Mouse (Mus musculus) intestine, embryonic 15.5 days (tissue): ENCODE results near the gene Hhip. TPM values are rescaled to one million over a fixed set of nuclear protein-coding genes. Genes with fewer than 3 reads are reported as not detected.
A peak's percentile ranks its signal among the peaks of the same experiment; 100 is the strongest.
"Not testable (repeated sequence)": the region's sequence is repeated elsewhere in the genome, so short reads cannot be mapped to it uniquely, and the experiment has no call there.

ENCODE experiments used
- ATAC-seq: fragments of 200-750 bp; cut with Nextera tagmentation; 2 replicates; pipeline ENCODE4 v1.8.0; 2017; ENCODE audit warnings: moderate TSS enrichment, moderate library complexity
- H3K27ac ChIP-seq: fragments of 300-500 bp; sonication (generic); 2 replicates; pipeline ENCODE4 v1.5.1; 2015; ENCODE audit warnings: mild to moderate bottlenecking, inconsistent platforms
- H3K27me3 ChIP-seq: fragments of 300-500 bp; sonication (generic); replicated peaks from 2 replicates; pipeline ENCODE4 v1.6.1; 2015; ENCODE audit warnings: inconsistent platforms
- H3K36me3 ChIP-seq: fragments of 300-500 bp; sonication (generic); 2 replicates; pipeline ENCODE4 v1.6.1; 2015; ENCODE audit warnings: inconsistent platforms
- H3K4me1 ChIP-seq: fragments of 300-500 bp; sonication (generic); replicated peaks from 2 replicates; pipeline ENCODE4 v1.6.1; 2015; ENCODE audit warnings: inconsistent platforms
- H3K4me2 ChIP-seq: fragments of 300-500 bp; sonication (generic); replicated peaks from 2 replicates; pipeline ENCODE4 v1.6.1; 2015; ENCODE audit warnings: mild to moderate bottlenecking, inconsistent platforms
- H3K4me3 ChIP-seq: fragments of 300-500 bp; sonication (generic); replicated peaks from 2 replicates; pipeline ENCODE4 v1.5.1; 2015; ENCODE audit warnings: inconsistent platforms
- H3K9ac ChIP-seq: fragments of 300-500 bp; sonication (generic); 2 replicates; pipeline ENCODE4 v1.6.1; 2015; ENCODE audit warnings: inconsistent platforms
- H3K9me3 ChIP-seq: fragments of 300-500 bp; sonication (generic); 2 replicates; pipeline ENCODE4 v1.6.1; 2016; ENCODE audit warnings: inconsistent platforms
- WGBS: fragments of 180-500 bp; shearing (Covaris S2); methylation state at CpG from one replicate; pipeline ENCODE4 v1.1.7; 2015; 5-methylcytosine and 5-hydroxymethylcytosine counted together
- polyA plus RNA-seq: library from polyadenylated mRNA; unstranded; fragments of >200 nt; fragmentation: Nextera tagmentation; extraction: Ambion mirVana; gene quantifications from 2 replicates; pipeline ENCODE4 v1.2.1, GENCODE M21; 2015

Gene Hhip
- polyA plus RNA-seq, 1 experiment from 2014 or later, result 15.8 TPM

DNA sequence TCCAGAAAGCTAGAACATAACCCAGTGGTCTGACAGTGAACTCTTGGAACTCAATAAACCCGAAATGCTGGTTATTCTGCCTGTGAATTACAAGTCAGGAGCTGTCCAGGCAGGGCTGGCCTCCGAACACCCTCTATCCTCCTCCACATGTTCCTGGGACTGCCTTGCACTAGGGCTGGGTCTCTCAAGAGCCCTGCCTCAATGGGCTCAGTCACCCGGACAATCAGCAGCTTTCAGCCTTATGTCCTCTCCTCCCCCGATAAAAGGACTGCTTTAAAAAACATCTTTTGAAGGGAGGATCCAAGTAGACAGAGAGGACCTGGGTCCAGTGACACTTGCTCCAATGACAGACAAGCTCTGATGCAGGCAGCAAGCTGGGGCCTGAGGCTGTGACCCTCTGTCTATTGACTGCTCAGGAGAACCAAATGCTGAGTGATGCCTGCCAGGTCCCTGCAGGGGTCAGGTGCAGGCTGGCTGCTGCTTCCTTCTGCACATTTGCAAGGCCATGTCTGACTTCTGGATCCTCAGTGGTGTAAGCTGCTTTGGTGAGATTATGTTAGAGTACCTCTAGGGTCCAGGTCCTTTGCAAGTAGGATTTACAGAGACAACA, 20.1 kb downstream of the Hhip start:
- no peak overlapping the region for H3K4me3 ChIP-seq
- no peaks in the 10 kb centered on the region for H3K36me3 ChIP-seq
- no peak overlapping the region for H3K4me2 ChIP-seq
- WGBS, result 78% methylated on average over 4 of the region's 4 CpGs
- no peaks in the 10 kb centered on the region for H3K9me3 ChIP-seq
- ATAC-seq, result no peak
- H3K27ac ChIP-seq, result no peak overlapping the region
- no peaks in the 10 kb centered on the region for H3K4me1 ChIP-seq
- H3K27me3 ChIP-seq, result no peaks in the 10 kb centered on the region
- no peak overlapping the region for H3K9ac ChIP-seq

DNA sequence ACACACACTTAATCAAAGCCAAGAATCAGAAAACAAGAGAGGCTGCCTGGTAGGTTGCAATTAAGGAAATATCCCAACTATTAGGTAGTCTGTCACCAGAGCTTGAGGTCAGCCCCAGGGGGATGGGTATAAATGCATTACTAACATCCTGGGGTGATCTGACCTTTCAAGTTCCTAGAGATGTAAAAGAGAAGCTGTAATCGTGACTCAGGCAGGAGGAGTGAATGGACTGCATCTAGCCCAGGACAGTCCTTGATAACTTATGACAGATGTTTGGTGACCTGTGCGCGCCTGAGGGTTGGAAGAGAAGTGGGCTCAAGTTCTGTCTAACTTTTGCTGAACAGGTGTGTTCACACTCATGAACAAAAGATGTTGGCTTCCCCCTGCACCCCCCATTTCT, 25.2 kb downstream of the Hhip start:
- no peaks in the 10 kb centered on the region for H3K4me1 ChIP-seq
- H3K9ac ChIP-seq, result no peak overlapping the region
- WGBS, result 69% methylated on average over 3 of the region's 3 CpGs
- no peak overlapping the region for H3K27ac ChIP-seq
- H3K9me3 ChIP-seq, result no peaks in the 10 kb centered on the region
- H3K27me3 ChIP-seq, result no peaks in the 10 kb centered on the region
- ATAC-seq, result no peak
- no peak overlapping the region for H3K4me3 ChIP-seq
- H3K4me2 ChIP-seq, result no peak overlapping the region
- H3K36me3 ChIP-seq, result no peaks in the 10 kb centered on the region

DNA sequence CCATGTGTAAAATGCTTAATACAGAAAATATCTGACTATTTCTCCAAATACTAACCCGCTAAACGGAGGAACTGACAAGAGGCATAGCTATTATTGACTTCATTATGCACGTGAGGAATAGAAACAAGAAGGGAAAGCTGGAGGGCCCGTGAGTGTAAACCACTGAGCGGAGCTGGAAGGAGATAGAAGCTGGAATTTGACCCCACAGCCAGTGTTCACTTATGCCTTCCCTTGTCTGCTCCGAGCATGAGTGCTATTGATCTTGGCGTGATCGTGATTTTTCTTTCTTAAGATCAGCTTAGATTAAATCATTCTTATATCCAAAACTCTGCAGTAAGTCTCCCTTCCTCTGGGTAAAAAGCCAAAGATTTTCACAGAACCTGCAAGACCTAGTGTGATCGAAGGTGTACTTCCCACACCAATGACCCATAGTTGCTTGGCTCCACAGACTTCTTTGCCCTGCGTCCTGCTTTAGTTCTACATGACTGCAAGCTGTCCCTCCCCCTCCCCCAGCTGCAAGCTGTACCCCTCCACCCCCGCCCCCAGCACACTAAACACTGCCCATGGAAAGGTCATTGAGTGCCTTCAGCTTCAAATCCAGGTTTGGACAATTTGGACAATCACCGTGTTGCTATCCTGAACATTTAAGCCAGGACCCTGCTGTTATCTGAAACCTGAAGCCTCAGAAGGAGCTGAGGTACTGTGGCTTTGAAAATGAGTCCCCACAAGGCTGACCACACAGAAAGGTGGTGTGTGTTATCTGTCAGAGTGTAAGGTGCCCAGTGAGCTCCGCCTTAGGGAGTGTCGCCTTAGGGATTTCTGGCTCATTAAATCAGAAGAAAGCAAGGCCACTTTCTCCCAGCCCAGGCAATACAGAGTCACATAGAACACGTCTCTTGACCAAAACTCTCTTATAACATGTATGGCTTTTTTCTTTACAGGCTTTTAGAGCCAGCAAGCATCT, 26.2 kb downstream of the Hhip start:
- Histone ChIP-seq H3K9ac (no peak overlapping the region), H3K9me3 (no peaks in the 10 kb centered on the region), H3K4me1 (no peaks in the 10 kb centered on the region), H3K4me3 (no peak overlapping the region), H3K36me3 (no peaks in the 10 kb centered on the region), H3K27ac (no peak overlapping the region), H3K27me3 (no peaks in the 10 kb centered on the region), H3K4me2 (peak overlapping the region; percentile 9; the same call in 1 of the 2 replicates)
- WGBS, result 42% methylated on average over 15 of the region's 15 CpGs
- ATAC-seq, result peak; percentile 80

DNA sequence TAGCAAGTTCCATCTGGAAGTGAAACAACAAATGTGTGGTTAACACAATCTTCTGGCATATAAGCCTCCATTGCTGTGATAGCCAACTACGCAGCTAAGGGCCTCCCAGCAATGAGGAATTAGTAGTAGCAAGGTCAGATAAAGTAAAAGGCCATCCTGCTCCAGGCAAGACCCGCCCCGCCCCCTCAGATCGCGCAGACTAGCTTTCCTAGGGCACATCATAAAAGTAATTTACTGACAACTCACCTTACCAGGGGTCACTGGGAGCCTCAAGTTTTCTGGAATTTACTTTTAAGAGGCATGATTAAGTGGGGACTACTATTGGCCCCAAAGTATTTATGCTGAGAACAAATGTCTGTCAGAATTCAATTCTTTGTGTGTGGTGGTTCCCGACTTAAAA, 28.2 kb downstream of the Hhip start:
- Histone ChIP-seq H3K4me3 (no peak overlapping the region), H3K9me3 (no peaks in the 10 kb centered on the region), H3K9ac (no peak overlapping the region), H3K27ac (no peak overlapping the region), H3K4me2 (no peak overlapping the region), H3K27me3 (no peaks in the 10 kb centered on the region), H3K36me3 (no peaks in the 10 kb centered on the region), H3K4me1 (no peaks in the 10 kb centered on the region)
- WGBS, result 51% methylated on average over 6 of the region's 6 CpGs
- peak; percentile 36; the same call in 1 of the 2 replicates for ATAC-seq

DNA sequence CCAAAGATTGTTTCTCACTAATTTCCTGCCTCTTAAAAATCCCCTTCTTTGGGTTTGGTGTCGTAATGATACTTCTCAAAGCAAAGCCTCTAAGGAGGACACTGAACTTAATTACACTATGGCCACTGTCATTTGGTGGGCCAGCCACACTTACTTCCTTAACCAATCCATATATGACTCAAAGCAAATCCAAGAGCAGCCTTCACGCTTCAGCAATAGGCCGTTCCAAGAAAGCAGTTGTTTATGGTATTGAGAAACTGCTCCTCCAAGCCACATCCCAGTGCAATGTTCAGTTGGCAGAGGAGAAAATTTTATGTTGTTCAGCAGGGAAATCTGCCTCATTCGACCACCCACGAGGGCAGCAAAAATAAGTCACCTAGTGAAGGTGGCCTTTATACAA, 37.3 kb downstream of the Hhip start:
- H3K36me3 ChIP-seq, result no peaks in the 10 kb centered on the region
- no peaks in the 10 kb centered on the region for H3K9me3 ChIP-seq
- H3K4me3 ChIP-seq, result no peak overlapping the region
- no peaks in the 10 kb centered on the region for H3K4me1 ChIP-seq
- no peak overlapping the region for H3K9ac ChIP-seq
- H3K4me2 ChIP-seq, result no peak overlapping the region
- no peak for ATAC-seq
- WGBS, result 78% methylated on average over 5 of the region's 5 CpGs
- H3K27me3 ChIP-seq, result no peaks in the 10 kb centered on the region
- no peak overlapping the region for H3K27ac ChIP-seq

DNA sequence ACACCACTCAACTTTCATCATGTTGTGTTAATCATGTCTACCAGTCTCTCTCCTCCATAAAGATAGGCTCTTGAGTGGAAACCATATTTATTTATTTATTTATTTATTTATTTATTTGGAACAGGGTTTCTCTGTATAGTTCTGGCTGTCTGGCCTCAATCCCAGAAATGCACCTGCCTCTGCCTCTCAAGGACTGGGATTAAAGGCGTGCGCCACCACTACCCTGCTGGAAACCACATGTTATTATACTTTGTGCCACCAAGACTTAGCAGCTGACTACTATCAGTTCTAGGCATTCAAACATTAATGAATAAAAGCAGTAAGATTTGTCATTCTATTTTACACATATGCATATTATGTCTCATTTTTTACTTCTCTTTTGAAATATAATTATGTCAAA, 42.0 kb downstream of the Hhip start:
- Histone ChIP-seq H3K36me3 (no peaks in the 10 kb centered on the region), H3K9me3 (no peaks in the 10 kb centered on the region), H3K4me1 (no peaks in the 10 kb centered on the region), H3K9ac (no peak overlapping the region), H3K4me2 (no peak overlapping the region), H3K27ac (no peak overlapping the region), H3K27me3 (no peaks in the 10 kb centered on the region), H3K4me3 (no peak overlapping the region)
- ATAC-seq, result no peak
- WGBS, result 90% methylated on average over 2 of the region's 2 CpGs

DNA sequence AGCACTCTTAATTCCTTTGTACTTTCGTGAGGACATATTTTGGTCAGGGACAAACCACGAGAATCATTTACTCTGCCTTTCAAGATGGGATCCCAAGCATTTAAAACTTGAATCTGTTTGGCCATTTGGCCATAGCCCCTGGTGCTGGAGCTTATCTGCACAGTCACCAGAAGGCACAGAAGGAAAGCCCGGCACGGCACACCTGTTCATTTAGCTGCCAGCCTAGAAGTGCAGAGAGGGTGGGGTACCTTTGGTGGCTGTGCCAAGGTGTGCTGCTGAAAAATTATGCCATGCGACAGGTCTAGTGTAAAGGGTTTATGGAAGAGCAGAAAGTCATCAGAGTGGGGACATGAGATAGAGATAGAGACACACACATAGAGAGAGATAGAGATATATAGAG, 53.4 kb downstream of the Hhip start:
- H3K4me2 ChIP-seq, result no peak overlapping the region
- no peak overlapping the region for H3K4me3 ChIP-seq
- H3K36me3 ChIP-seq, result no peaks in the 10 kb centered on the region
- 84% methylated on average over 5 of the region's 5 CpGs for WGBS
- H3K9me3 ChIP-seq, result no peaks in the 10 kb centered on the region
- H3K9ac ChIP-seq, result no peak overlapping the region
- H3K4me1 ChIP-seq, result no peaks in the 10 kb centered on the region
- no peaks in the 10 kb centered on the region for H3K27me3 ChIP-seq
- no peak for ATAC-seq
- no peak overlapping the region for H3K27ac ChIP-seq

DNA sequence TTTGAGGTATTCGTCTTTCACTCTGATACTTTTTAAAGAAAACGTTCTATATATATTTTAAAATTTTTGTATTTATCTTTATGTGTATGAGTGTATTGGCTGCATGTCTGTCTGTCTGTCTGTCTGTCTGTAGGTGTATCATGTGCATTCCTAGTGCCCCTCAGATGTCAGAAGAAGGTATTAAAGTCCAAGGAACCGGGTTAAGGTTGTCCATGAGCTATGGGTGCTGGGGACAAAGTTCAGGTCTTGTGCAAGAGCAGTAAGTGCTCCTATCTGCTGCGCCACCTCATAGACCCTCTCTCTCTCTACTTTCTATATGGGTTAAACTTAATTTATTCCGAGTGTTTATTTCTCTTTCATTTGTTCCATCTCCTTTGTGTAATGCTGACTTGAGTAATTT, 55.5 kb downstream of the Hhip start:
- Histone ChIP-seq H3K4me3 (no peak overlapping the region), H3K9ac (no peak overlapping the region), H3K27me3 (no peaks in the 10 kb centered on the region), H3K4me2 (no peak overlapping the region), H3K9me3 (no peaks in the 10 kb centered on the region), H3K27ac (no peak overlapping the region), H3K4me1 (no peaks in the 10 kb centered on the region), H3K36me3 (no peaks in the 10 kb centered on the region)
- no peak for ATAC-seq
- WGBS, result 87% methylated on average over 5 of the region's 5 CpGs

GRCm38 (mm10) chr8:79995075-79995474, 62.7 kb downstream of the Hhip start:
- 73% methylated on average over 6 of the region's 6 CpGs for WGBS
- H3K36me3 ChIP-seq, result no peaks in the 10 kb centered on the region
- no peaks in the 10 kb centered on the region for H3K27me3 ChIP-seq
- H3K4me3 ChIP-seq, result no peak overlapping the region
- no peak for ATAC-seq
- H3K4me2 ChIP-seq, result no peak overlapping the region
- H3K27ac ChIP-seq, result no peak overlapping the region
- H3K9me3 ChIP-seq, result no peaks in the 10 kb centered on the region
- no peak overlapping the region for H3K9ac ChIP-seq
- H3K4me1 ChIP-seq, result no peaks in the 10 kb centered on the region

DNA sequence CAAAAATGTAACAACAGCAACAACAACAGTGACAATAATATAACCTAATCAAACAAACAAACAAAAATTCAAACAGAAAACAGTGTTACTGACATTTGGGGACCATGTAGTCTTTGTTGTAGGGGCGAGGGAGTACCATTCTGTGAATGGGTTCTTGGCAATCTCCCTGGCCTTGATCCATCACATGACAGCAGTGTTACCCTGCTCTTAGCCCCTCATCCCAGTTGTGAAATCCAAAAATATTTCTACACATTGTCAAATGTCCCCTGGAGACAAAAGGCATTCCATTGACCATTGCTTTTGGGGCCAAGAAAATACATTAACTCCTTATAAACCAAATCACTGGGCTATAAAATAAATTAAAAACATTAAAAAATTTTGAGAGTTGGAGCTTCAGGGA, 64.3 kb downstream of the Hhip start:
- Histone ChIP-seq H3K27ac (no peak overlapping the region), H3K4me1 (no peaks in the 10 kb centered on the region), H3K9ac (no peak overlapping the region), H3K27me3 (no peaks in the 10 kb centered on the region), H3K36me3 (no peaks in the 10 kb centered on the region), H3K4me3 (no peak overlapping the region), H3K9me3 (no peaks in the 10 kb centered on the region), H3K4me2 (no peak overlapping the region)
- 93% methylated on average over 1 of the region's 1 CpGs for WGBS
- ATAC-seq, result no peak

DNA sequence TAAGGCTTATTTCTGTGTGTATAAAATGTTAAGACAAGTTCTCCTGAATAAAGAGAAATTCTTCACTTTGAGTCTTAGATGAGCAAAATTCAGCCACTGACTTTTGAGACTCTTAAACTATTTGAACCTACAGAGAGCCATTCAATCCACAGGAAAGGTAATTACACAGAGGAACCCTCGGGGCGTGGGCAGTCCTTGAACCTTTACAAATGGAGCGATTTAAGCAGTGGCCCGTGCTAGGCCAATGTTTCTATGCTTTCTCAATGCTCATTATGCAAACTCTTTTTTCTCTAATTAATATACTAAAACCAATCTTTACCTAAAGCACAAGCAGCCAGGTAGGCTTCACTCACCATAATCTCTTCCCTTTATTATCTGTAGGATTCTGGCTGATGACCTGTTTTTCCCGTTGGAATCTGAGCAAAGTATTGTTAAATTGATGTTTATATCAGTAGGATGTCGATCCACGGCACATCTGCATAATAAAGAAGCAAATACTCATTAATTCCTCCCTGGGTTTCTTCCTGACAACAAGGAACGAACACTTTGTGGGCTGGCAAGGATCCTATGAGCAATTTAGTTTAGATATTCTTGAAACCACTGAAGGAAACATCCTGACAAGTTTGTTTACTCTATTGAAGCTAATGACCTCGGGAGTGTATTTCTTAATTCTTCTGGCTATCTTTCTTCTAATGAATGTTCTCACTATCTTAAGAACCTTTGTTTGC, 65.5 kb downstream of the Hhip start:
- Histone ChIP-seq H3K4me3 (no peak overlapping the region), H3K4me1 (no peaks in the 10 kb centered on the region), H3K27me3 (no peaks in the 10 kb centered on the region), H3K36me3 (no peaks in the 10 kb centered on the region), H3K9ac (no peak overlapping the region), H3K27ac (no peak overlapping the region), H3K4me2 (no peak overlapping the region), H3K9me3 (no peaks in the 10 kb centered on the region)
- no peak for ATAC-seq
- WGBS, result 52% methylated on average over 9 of the region's 9 CpGs

DNA sequence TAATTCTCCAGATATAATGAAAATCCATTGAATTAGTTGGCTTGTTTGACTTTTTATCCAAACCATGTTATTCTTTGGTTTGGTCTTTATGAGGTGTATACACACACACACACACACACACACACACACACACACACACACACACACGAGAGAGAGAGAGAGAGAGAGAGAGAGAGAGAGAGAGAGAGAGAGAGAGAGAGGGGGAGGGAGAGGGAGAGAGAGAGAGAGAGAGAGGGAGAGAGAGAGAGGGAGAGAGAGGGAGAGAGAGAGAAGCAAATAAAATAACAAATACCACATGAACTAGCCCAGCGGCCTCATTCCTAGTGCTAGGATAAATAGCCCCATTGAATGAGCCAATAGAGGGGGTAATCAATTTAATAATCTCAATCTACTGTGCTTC, 66.4 kb downstream of the Hhip start:
- not testable (repeated sequence) for H3K36me3 ChIP-seq, H3K27me3 ChIP-seq, H3K4me1 ChIP-seq, H3K4me3 ChIP-seq, H3K9ac ChIP-seq, H3K27ac ChIP-seq, ATAC-seq, H3K4me2 ChIP-seq, H3K9me3 ChIP-seq
- WGBS, result 86% methylated on average over 1 of the region's 2 CpGs
